Mouse (Mus musculus) embryonic facial prominence, embryonic 15.5 days (tissue): ENCODE data around the gene Ank3. TPM values are rescaled to one million over a fixed set of nuclear protein-coding genes. Genes with fewer than 3 reads are reported as not detected.

Experiments
- ATAC-seq: fragments of 200-750 bp; cut with Nextera tagmentation; 2 replicates; pipeline ENCODE4 v1.8.0; 2017; ENCODE audit warnings: low read depth, moderate TSS enrichment; ENCODE audit not compliant: insufficient number of reproducible peaks, low FRiP score, low TSS enrichment
- H3K27ac ChIP-seq: fragments of 300-500 bp; sonication (generic); replicated peaks from 2 replicates; pipeline ENCODE4 v1.5.1; 2015; ENCODE audit warnings: mild to moderate bottlenecking, inconsistent platforms
- H3K27me3 ChIP-seq: fragments of 300-500 bp; sonication (generic); 2 replicates; pipeline ENCODE4 v1.6.1; 2015; ENCODE audit warnings: inconsistent platforms
- H3K36me3 ChIP-seq: fragments of 300-500 bp; sonication (generic); 2 replicates; pipeline ENCODE4 v1.6.1; 2015; ENCODE audit warnings: mild to moderate bottlenecking, inconsistent platforms
- H3K4me1 ChIP-seq: fragments of 300-500 bp; sonication (generic); 2 replicates; pipeline ENCODE4 v1.6.1; 2015; ENCODE audit warnings: inconsistent platforms
- H3K4me2 ChIP-seq: fragments of 300-500 bp; sonication (generic); replicated peaks from 2 replicates; pipeline ENCODE4 v1.6.1; 2015; ENCODE audit warnings: mild to moderate bottlenecking, inconsistent platforms
- H3K4me3 ChIP-seq: fragments of 300-500 bp; sonication (generic); replicated peaks from 2 replicates; pipeline ENCODE4 v1.5.1; 2015; ENCODE audit warnings: mild to moderate bottlenecking, inconsistent platforms
- H3K9ac ChIP-seq: fragments of 300-500 bp; sonication (generic); 2 replicates; pipeline ENCODE4 v1.6.1; 2015; ENCODE audit warnings: inconsistent platforms
- H3K9me3 ChIP-seq: fragments of 300-500 bp; sonication (generic); replicated peaks from 2 replicates; pipeline ENCODE4 v1.6.1; 2016; ENCODE audit warnings: inconsistent platforms
- WGBS: fragments of 180-500 bp; shearing (Covaris S2); methylation state at CpG from one replicate; pipeline ENCODE4 v1.1.7; 2015; 5-methylcytosine and 5-hydroxymethylcytosine counted together
- polyA plus RNA-seq: library from polyadenylated mRNA; unstranded; fragments of >200 nt; fragmentation: Nextera tagmentation; extraction: Ambion mirVana; gene quantifications from 2 replicates; pipeline ENCODE4 v1.2.1, GENCODE M21; 2015

Ank3 gene
- polyA plus RNA-seq, 1 experiment from 2014 or later = 24.3 TPM

GRCm38 (mm10) chr10:69643986-69644385, 245.4 kb downstream of the Ank3 start:
- no peak overlapping the region for H3K27ac ChIP-seq
- no peak for ATAC-seq
- no peaks in the 10 kb centered on the region for H3K36me3 ChIP-seq
- H3K4me1 ChIP-seq = no peaks in the 10 kb centered on the region
- H3K27me3 ChIP-seq = no peaks in the 10 kb centered on the region
- no peaks in the 10 kb centered on the region for H3K9me3 ChIP-seq
- no peak overlapping the region for H3K4me3 ChIP-seq
- WGBS = 78% methylated on average over 6 of the region's 6 CpGs
- H3K4me2 ChIP-seq = no peak overlapping the region
- H3K9ac ChIP-seq = no peak overlapping the region

GRCm38 (mm10) chr10:69645311-69645802, 246.8 kb downstream of the Ank3 start:
- H3K27ac ChIP-seq = no peak overlapping the region
- WGBS = 85% methylated on average over 5 of the region's 5 CpGs
- ATAC-seq = no peak
- H3K9me3 ChIP-seq = no peaks in the 10 kb centered on the region
- no peaks in the 10 kb centered on the region for H3K36me3 ChIP-seq
- H3K4me2 ChIP-seq = no peak overlapping the region
- H3K4me3 ChIP-seq = no peak overlapping the region
- H3K27me3 ChIP-seq = no peaks in the 10 kb centered on the region
- no peaks in the 10 kb centered on the region for H3K4me1 ChIP-seq
- no peak overlapping the region for H3K9ac ChIP-seq

- no peak overlapping the region for H3K4me3 ChIP-seq
- no peaks in the 10 kb centered on the region for H3K4me1 ChIP-seq
- H3K9me3 ChIP-seq = no peaks in the 10 kb centered on the region
- H3K9ac ChIP-seq = no peak overlapping the region
- H3K27ac ChIP-seq = no peak overlapping the region
- 70% methylated on average over 9 of the region's 9 CpGs for WGBS
- H3K4me2 ChIP-seq = no peak overlapping the region
- no peaks in the 10 kb centered on the region for H3K27me3 ChIP-seq
- no peaks in the 10 kb centered on the region for H3K36me3 ChIP-seq
- ATAC-seq = no peak
Observed at GRCm38 (mm10) chr10:69645929-69646328, 247.4 kb downstream of the Ank3 start.

GRCm38 (mm10) chr10:69650074-69650473, 251.5 kb downstream of the Ank3 start:
- Histone ChIP-seq H3K9ac (no peak overlapping the region), H3K27me3 (no peaks in the 10 kb centered on the region), H3K4me1 (peaks cover 29% of the 10 kb centered on the region), H3K36me3 (no peaks in the 10 kb centered on the region), H3K4me3 (no peak overlapping the region), H3K4me2 (no peak overlapping the region), H3K27ac (no peak overlapping the region), H3K9me3 (no peaks in the 10 kb centered on the region)
- ATAC-seq = no peak
- 43% methylated on average over 4 of the region's 4 CpGs for WGBS

GRCm38 (mm10) chr10:69652660-69653059, 254.1 kb downstream of the Ank3 start:
- Histone ChIP-seq H3K4me3 (no peak overlapping the region), H3K36me3 (no peaks in the 10 kb centered on the region), H3K9me3 (no peaks in the 10 kb centered on the region), H3K9ac (no peak overlapping the region), H3K4me1 (peaks cover 31% of the 10 kb centered on the region), H3K27me3 (no peaks in the 10 kb centered on the region), H3K27ac (no peak overlapping the region; the same call in 1 of the 2 replicates), H3K4me2 (no peak overlapping the region)
- WGBS = 13% methylated on average over 5 of the region's 5 CpGs
- no peak for ATAC-seq

- Histone ChIP-seq H3K9ac (no peak overlapping the region), H3K27me3 (no peaks in the 10 kb centered on the region), H3K36me3 (no peaks in the 10 kb centered on the region), H3K4me2 (no peak overlapping the region), H3K27ac (no peak overlapping the region; the same call in 1 of the 2 replicates), H3K4me3 (no peak overlapping the region), H3K9me3 (no peaks in the 10 kb centered on the region), H3K4me1 (peaks cover 31% of the 10 kb centered on the region)
- 10% methylated on average over 5 of the region's 5 CpGs for WGBS
- ATAC-seq = no peak
Observed at GRCm38 (mm10) chr10:69653121-69653677, 254.6 kb downstream of the Ank3 start.

GRCm38 (mm10) chr10:69654176-69654575, 255.6 kb downstream of the Ank3 start:
- no peaks in the 10 kb centered on the region for H3K36me3 ChIP-seq
- H3K4me3 ChIP-seq = no peak overlapping the region
- H3K4me1 ChIP-seq = peaks cover 31% of the 10 kb centered on the region
- no peak overlapping the region for H3K27ac ChIP-seq
- no peak for ATAC-seq
- H3K9ac ChIP-seq = no peak overlapping the region
- no peak overlapping the region for H3K4me2 ChIP-seq
- WGBS = 83% methylated on average over 2 of the region's 2 CpGs
- H3K27me3 ChIP-seq = no peaks in the 10 kb centered on the region
- H3K9me3 ChIP-seq = no peaks in the 10 kb centered on the region

GRCm38 (mm10) chr10:69654866-69655633, 256.5 kb downstream of the Ank3 start:
- H3K4me2 ChIP-seq = 0 out of 2 replicates have a peak overlapping the region, but pooled peaks have one; percentile 19
- H3K27ac ChIP-seq = no peak overlapping the region
- no peaks in the 10 kb centered on the region for H3K36me3 ChIP-seq
- no peaks in the 10 kb centered on the region for H3K9me3 ChIP-seq
- no peak overlapping the region for H3K9ac ChIP-seq
- H3K4me1 ChIP-seq = peaks cover 31% of the 10 kb centered on the region
- H3K4me3 ChIP-seq = no peak overlapping the region
- no peak for ATAC-seq
- H3K27me3 ChIP-seq = no peaks in the 10 kb centered on the region
- 15% methylated on average over 13 of the region's 13 CpGs for WGBS

- no peaks in the 10 kb centered on the region for H3K36me3 ChIP-seq
- H3K4me2 ChIP-seq = no peak overlapping the region
- no peak for ATAC-seq
- H3K4me3 ChIP-seq = no peak overlapping the region
- peaks cover 31% of the 10 kb centered on the region for H3K4me1 ChIP-seq
- 13% methylated on average over 3 of the region's 3 CpGs for WGBS
- H3K9ac ChIP-seq = no peak overlapping the region
- no peaks in the 10 kb centered on the region for H3K27me3 ChIP-seq
- H3K27ac ChIP-seq = no peak overlapping the region
- H3K9me3 ChIP-seq = no peaks in the 10 kb centered on the region
Observed at GRCm38 (mm10) chr10:69656321-69656720, 257.7 kb downstream of the Ank3 start.

GRCm38 (mm10) chr10:69659818-69660217, 261.2 kb downstream of the Ank3 start:
- H3K4me3 ChIP-seq = no peak overlapping the region
- H3K36me3 ChIP-seq = no peaks in the 10 kb centered on the region
- no peak for ATAC-seq
- 83% methylated on average over 4 of the region's 4 CpGs for WGBS
- H3K4me2 ChIP-seq = no peak overlapping the region
- no peak overlapping the region for H3K9ac ChIP-seq
- H3K27ac ChIP-seq = no peak overlapping the region
- H3K27me3 ChIP-seq = no peaks in the 10 kb centered on the region
- H3K4me1 ChIP-seq = peaks cover 7% of the 10 kb centered on the region; the same call in 1 of the 2 replicates
- H3K9me3 ChIP-seq = no peaks in the 10 kb centered on the region

- Histone ChIP-seq H3K27ac (no peak overlapping the region), H3K4me1 (peaks cover 3% of the 10 kb centered on the region; the same call in 1 of the 2 replicates), H3K27me3 (no peaks in the 10 kb centered on the region), H3K9ac (no peak overlapping the region), H3K36me3 (no peaks in the 10 kb centered on the region), H3K4me3 (no peak overlapping the region), H3K4me2 (no peak overlapping the region), H3K9me3 (no peaks in the 10 kb centered on the region)
- WGBS = 4% methylated on average over 7 of the region's 7 CpGs
- ATAC-seq = peak; percentile 11; the same call in 1 of the 2 replicates
Observed at GRCm38 (mm10) chr10:69662338-69662737, 263.8 kb downstream of the Ank3 start.
